Comparison of ENCODE assay signal across 9 mouse cellular contexts in genomic region chr10:75558515-75558914, GRCm38 (mm10). TPM values are rescaled to one million over a fixed set of nuclear protein-coding genes. Genes with fewer than 3 reads are reported as not detected.
DNase-seq lines count a peak whose midpoint lies in the region; ATAC-seq lines count a peak whose summit lies in the region.
"Had no signal": no experiment of that assay in that cellular context is flagged by ENCODE, and none has a peak within 500 bp of the region (broad histone marks: within the 10 kb centered on the region; RNA-seq: fewer than 3 reads in every experiment).

No protein-coding gene starts in this region.

- H3K27ac ChIP-seq in kidney, embryonic 14.5 days (ENCODE audit: low read depth, low read length): no peak overlapping the region
- H3K27ac ChIP-seq in hindbrain, embryonic 12.5 days: peak overlapping the region; percentile 92
- H3K27ac ChIP-seq in midbrain, embryonic 13.5 days: peak overlapping the region; percentile 93

- no peak overlapping the region for H3K9ac ChIP-seq in kidney, embryonic 14.5 days (ENCODE audit: low read depth, low read length)
- H3K9ac ChIP-seq in hindbrain, embryonic 12.5 days: peak overlapping the region; percentile 91
- peak overlapping the region; percentile 86 for H3K9ac ChIP-seq in midbrain, embryonic 13.5 days (replicated peaks)

- no peak overlapping the region for H3K4me2 ChIP-seq in kidney, embryonic 14.5 days (replicated peaks; ENCODE audit: low read depth, low read length)
- H3K4me2 ChIP-seq in hindbrain, embryonic 12.5 days (replicated peaks): peak overlapping the region; percentile 95
- H3K4me2 ChIP-seq in midbrain, embryonic 13.5 days (replicated peaks): peak overlapping the region; percentile 89

- peaks cover 21% of the 10 kb centered on the region for H3K27me3 ChIP-seq in kidney, embryonic 14.5 days (ENCODE audit: control insufficient read depth, insufficient read depth, low read length)
- peaks cover 22% of the 10 kb centered on the region for H3K27me3 ChIP-seq in hindbrain, embryonic 12.5 days
- peaks cover 19% of the 10 kb centered on the region for H3K27me3 ChIP-seq in midbrain, embryonic 13.5 days

- H3K36me3 ChIP-seq in kidney, embryonic 14.5 days (ENCODE audit: control insufficient read depth, insufficient read depth, low read length): no peaks in the 10 kb centered on the region
- H3K36me3 ChIP-seq in hindbrain, embryonic 12.5 days: peaks cover 8% of the 10 kb centered on the region
- H3K36me3 ChIP-seq in midbrain, embryonic 13.5 days: peaks cover 26% of the 10 kb centered on the region

- peak; percentile 36 for DNase-seq in kidney, adult 18-20 months
- peak; percentile 76 to 82 for DNase-seq in cerebellum, adult 18-20 months
- no peak for DNase-seq in lung, postnatal 14 days

- 27% methylated on average over 3 of the region's 3 CpGs for WGBS in kidney, embryonic 14.5 days
- WGBS in hindbrain, embryonic 12.5 days: 17% methylated on average over 3 of the region's 3 CpGs
- WGBS in midbrain, embryonic 13.5 days: 26% methylated on average over 3 of the region's 3 CpGs

- no peak for ATAC-seq in kidney, embryonic 14.5 days (ENCODE audit: low FRiP score, low TSS enrichment)
- ATAC-seq in hindbrain, embryonic 12.5 days (ENCODE audit: low FRiP score): no peak
- ATAC-seq in midbrain, embryonic 13.5 days: no peak
- no peak for ATAC-seq in granulocyte monocyte progenitor cell, adult 5-6 weeks (replicated peaks; ENCODE audit: poor library complexity, severe bottlenecking)
- ATAC-seq in erythroid progenitor cell, adult 5-6 weeks (replicated peaks; ENCODE audit: low FRiP score, poor library complexity, severe bottlenecking): no peak

- H3K4me1 ChIP-seq in kidney, embryonic 14.5 days (ENCODE audit: control insufficient read depth, insufficient read depth, low read length): peaks cover 23% of the 10 kb centered on the region; the same call in 1 of the 2 replicates
- H3K4me1 ChIP-seq in hindbrain, embryonic 12.5 days: peaks cover 52% of the 10 kb centered on the region
- peaks cover 43% of the 10 kb centered on the region for H3K4me1 ChIP-seq in midbrain, embryonic 13.5 days (replicated peaks)

- H3K4me3 ChIP-seq in kidney, embryonic 14.5 days (ENCODE audit: low read length): no peak overlapping the region
- peak overlapping the region; percentile 63 for H3K4me3 ChIP-seq in hindbrain, embryonic 12.5 days
- H3K4me3 ChIP-seq in midbrain, embryonic 13.5 days (replicated peaks): peak overlapping the region; percentile 70
- H3K4me3 ChIP-seq: erythroblast, embryonic 14.5 days had no signal

- no peaks in the 10 kb centered on the region for H3K9me3 ChIP-seq in kidney, embryonic 14.5 days (ENCODE audit: control insufficient read depth, low read length)
- H3K9me3 ChIP-seq in hindbrain, embryonic 12.5 days (replicated peaks): no peaks in the 10 kb centered on the region
- H3K9me3 ChIP-seq in midbrain, embryonic 13.5 days: no peaks in the 10 kb centered on the region

RNA-seq across cellular contexts. Expression of gene Lrrc75b, which starts 1.6 kb away (rescaled TPM):
- polyA plus RNA-seq in kidney, embryonic 14.5 days (2014; fragmentation: Nextera tagmentation; extraction: Ambion mirVana): 2.1 and 2.9 TPM in 2 replicates
- 14.6 and 15.4 TPM in 2 replicates for polyA plus RNA-seq in hindbrain, embryonic 12.5 days (2016; fragmentation: Nextera tagmentation; extraction: Ambion mirVana)
- polyA plus RNA-seq in midbrain, embryonic 13.5 days (2015; fragmentation: Nextera tagmentation; extraction: Ambion mirVana): 21.4 and 21.8 TPM in 2 replicates
- not detected in 2 replicates for total RNA-seq in granulocyte monocyte progenitor cell, adult 5-6 weeks (2014; fragmentation: Nextera tagmentation)
- total RNA-seq in granulocyte monocyte progenitor cell, adult 5-6 weeks (2017): not detected in 2 replicates
- total RNA-seq in erythroid progenitor cell, adult 5-6 weeks (2015; ENCODE audit: low replicate concordance): not detected in 2 replicates
- total RNA-seq in erythroid progenitor cell, adult 5-6 weeks (2017; ENCODE audit: low replicate concordance): not detected in 2 replicates
- polyA plus RNA-seq: erythroblast, embryonic 14.5 days had no signal

RNA-seq across cellular contexts. Expression of gene Ggt1, which starts 2.9 kb away (rescaled TPM):
- 29.1 and 57.6 TPM in 2 replicates for polyA plus RNA-seq in kidney, embryonic 14.5 days (2014; fragmentation: Nextera tagmentation; extraction: Ambion mirVana)
- 1.1 and 2.0 TPM in 2 replicates for polyA plus RNA-seq in hindbrain, embryonic 12.5 days (2016; fragmentation: Nextera tagmentation; extraction: Ambion mirVana)
- polyA plus RNA-seq in midbrain, embryonic 13.5 days (2015; fragmentation: Nextera tagmentation; extraction: Ambion mirVana): 0.76 and 0.94 TPM in 2 replicates
- total RNA-seq in granulocyte monocyte progenitor cell, adult 5-6 weeks (2014; fragmentation: Nextera tagmentation): 1.7 TPM in 1 of 2 replicates, not detected in the other
- total RNA-seq in granulocyte monocyte progenitor cell, adult 5-6 weeks (2017): 1.7 TPM in 1 of 2 replicates, not detected in the other
- total RNA-seq in erythroid progenitor cell, adult 5-6 weeks (2015; ENCODE audit: low replicate concordance): not detected in 2 replicates
- not detected in 2 replicates for total RNA-seq in erythroid progenitor cell, adult 5-6 weeks (2017; ENCODE audit: low replicate concordance)
- polyA plus RNA-seq: erythroblast, embryonic 14.5 days had no signal

RNA-seq across cellular contexts. Expression of gene Ggt5, which starts 30.6 kb away (rescaled TPM):
- 3.9 and 4.7 TPM in 2 replicates for polyA plus RNA-seq in kidney, embryonic 14.5 days (2014; fragmentation: Nextera tagmentation; extraction: Ambion mirVana)
- 1.1 and 2.1 TPM in 2 replicates for polyA plus RNA-seq in hindbrain, embryonic 12.5 days (2016; fragmentation: Nextera tagmentation; extraction: Ambion mirVana)
- 1.9 and 2.4 TPM in 2 replicates for polyA plus RNA-seq in midbrain, embryonic 13.5 days (2015; fragmentation: Nextera tagmentation; extraction: Ambion mirVana)
- 2.3 and 6.4 TPM in 2 replicates for total RNA-seq in granulocyte monocyte progenitor cell, adult 5-6 weeks (2014; fragmentation: Nextera tagmentation)
- 2.4 and 3.6 TPM in 2 replicates for total RNA-seq in granulocyte monocyte progenitor cell, adult 5-6 weeks (2017)
- 1.1 TPM in 1 of 2 replicates, not detected in the other for total RNA-seq in erythroid progenitor cell, adult 5-6 weeks (2015; ENCODE audit: low replicate concordance)
- total RNA-seq in erythroid progenitor cell, adult 5-6 weeks (2017; ENCODE audit: low replicate concordance): 0.39 TPM in 1 of 2 replicates, not detected in the other
- polyA plus RNA-seq: erythroblast, embryonic 14.5 days had no signal

RNA-seq across cellular contexts. Expression of gene Gucd1, which starts 40.7 kb away (rescaled TPM):
- 31.7 and 46.9 TPM in 2 replicates for polyA plus RNA-seq in kidney, embryonic 14.5 days (2014; fragmentation: Nextera tagmentation; extraction: Ambion mirVana)
- 24.9 and 26.8 TPM in 2 replicates for polyA plus RNA-seq in hindbrain, embryonic 12.5 days (2016; fragmentation: Nextera tagmentation; extraction: Ambion mirVana)
- 23.7 and 27.3 TPM in 2 replicates for polyA plus RNA-seq in midbrain, embryonic 13.5 days (2015; fragmentation: Nextera tagmentation; extraction: Ambion mirVana)
- 11.8 and 20.1 TPM in 2 replicates for total RNA-seq in granulocyte monocyte progenitor cell, adult 5-6 weeks (2014; fragmentation: Nextera tagmentation)
- total RNA-seq in granulocyte monocyte progenitor cell, adult 5-6 weeks (2017): 11.8 and 15.4 TPM in 2 replicates
- total RNA-seq in erythroid progenitor cell, adult 5-6 weeks (2015; ENCODE audit: low replicate concordance): 71.7 and 89.7 TPM in 2 replicates
- 90.9 and 159 TPM in 2 replicates for total RNA-seq in erythroid progenitor cell, adult 5-6 weeks (2017; ENCODE audit: low replicate concordance)

RNA-seq across cellular contexts. Expression of gene Snrpd3, which starts 41.2 kb away (rescaled TPM):
- 178 and 249 TPM in 2 replicates for polyA plus RNA-seq in kidney, embryonic 14.5 days (2014; fragmentation: Nextera tagmentation; extraction: Ambion mirVana)
- 146 and 169 TPM in 2 replicates for polyA plus RNA-seq in hindbrain, embryonic 12.5 days (2016; fragmentation: Nextera tagmentation; extraction: Ambion mirVana)
- polyA plus RNA-seq in midbrain, embryonic 13.5 days (2015; fragmentation: Nextera tagmentation; extraction: Ambion mirVana): 167 and 178 TPM in 2 replicates
- total RNA-seq in granulocyte monocyte progenitor cell, adult 5-6 weeks (2014; fragmentation: Nextera tagmentation): 97.0 and 127 TPM in 2 replicates
- total RNA-seq in granulocyte monocyte progenitor cell, adult 5-6 weeks (2017): 74.4 and 109 TPM in 2 replicates
- total RNA-seq in erythroid progenitor cell, adult 5-6 weeks (2015; ENCODE audit: low replicate concordance): 14.3 and 49.7 TPM in 2 replicates
- total RNA-seq in erythroid progenitor cell, adult 5-6 weeks (2017; ENCODE audit: low replicate concordance): 16.3 and 42.9 TPM in 2 replicates
